Mouse (Mus musculus): Measurements from ENCODE around the gene Bbx. TPM values are rescaled to one million over a fixed set of nuclear protein-coding genes. Genes with fewer than 3 reads are reported as not detected.

Gene Bbx
- polyA plus RNA-seq, 1 experiment from 2014 or later: 41.0 TPM

- Histone ChIP-seq H3K9ac (no peak overlapping the region), H3K36me3 (peaks cover 8% of the 10 kb centered on the region), H3K9me3 (replicated peaks) (no peaks in the 10 kb centered on the region), H3K4me1 (no peaks in the 10 kb centered on the region), H3K27ac (no peak overlapping the region), H3K27me3 (no peaks in the 10 kb centered on the region), H3K4me3 (no peak overlapping the region), H3K4me2 (replicated peaks) (no peak overlapping the region)
- 84% methylated on average over 3 of the region's 3 CpGs for WGBS
- ATAC-seq (ENCODE audit: low FRiP score): no peak
These were observed 227.2 kb downstream of the Bbx start for GRCm38 (mm10) chr16:50204944-50205343.

- Histone ChIP-seq H3K4me1 (no peaks in the 10 kb centered on the region), H3K4me3 (no peak overlapping the region), H3K9ac (no peak overlapping the region), H3K9me3 (replicated peaks) (no peaks in the 10 kb centered on the region), H3K27ac (no peak overlapping the region), H3K36me3 (peaks cover 27% of the 10 kb centered on the region), H3K4me2 (replicated peaks) (no peak overlapping the region), H3K27me3 (no peaks in the 10 kb centered on the region)
- ATAC-seq (ENCODE audit: low FRiP score): no peak
- 82% methylated on average over 7 of the region's 7 CpGs for WGBS
These were observed 230.5 kb downstream of the Bbx start for GRCm38 (mm10) chr16:50201546-50202151.

GRCm38 (mm10) chr16:50200214-50200613 lies 232.0 kb downstream of the Bbx start:
- no peak overlapping the region for H3K4me2 ChIP-seq (replicated peaks)
- H3K4me1 ChIP-seq: no peaks in the 10 kb centered on the region
- WGBS: 91% methylated on average over 15 of the region's 15 CpGs
- H3K27ac ChIP-seq: no peak overlapping the region
- no peaks in the 10 kb centered on the region for H3K9me3 ChIP-seq (replicated peaks)
- no peak overlapping the region for H3K9ac ChIP-seq
- H3K4me3 ChIP-seq: no peak overlapping the region
- H3K27me3 ChIP-seq: no peaks in the 10 kb centered on the region
- ATAC-seq (ENCODE audit: low FRiP score): no peak
- peaks cover 27% of the 10 kb centered on the region for H3K36me3 ChIP-seq

GRCm38 (mm10) chr16:50196118-50196517 lies 236.1 kb downstream of the Bbx start:
- no peaks in the 10 kb centered on the region for H3K9me3 ChIP-seq (replicated peaks)
- ATAC-seq (ENCODE audit: low FRiP score): no peak
- 67% methylated on average over 4 of the region's 4 CpGs for WGBS

GRCm38 (mm10) chr16:50192626-50193025 lies 239.6 kb downstream of the Bbx start:
- Histone ChIP-seq H3K27me3 (no peaks in the 10 kb centered on the region), H3K4me1 (no peaks in the 10 kb centered on the region), H3K4me3 (no peak overlapping the region), H3K9ac (no peak overlapping the region), H3K4me2 (replicated peaks) (no peak overlapping the region), H3K27ac (no peak overlapping the region), H3K36me3 (0 out of 2 replicates have a peak, but pooled peaks cover 11% of the 10 kb centered on the region), H3K9me3 (replicated peaks) (no peaks in the 10 kb centered on the region)
- WGBS: 88% methylated on average over 1 of the region's 1 CpGs
- ATAC-seq (ENCODE audit: low FRiP score): no peak

More at GRCm38 (mm10) chr16:50196118-50196517, 236.1 kb downstream of the Bbx start:
- Histone ChIP-seq H3K4me3 (no peak overlapping the region), H3K9ac (no peak overlapping the region), H3K4me1 (no peaks in the 10 kb centered on the region), H3K36me3 (peaks cover 35% of the 10 kb centered on the region), H3K4me2 (replicated peaks) (no peak overlapping the region), H3K27me3 (no peaks in the 10 kb centered on the region), H3K27ac (no peak overlapping the region)

- Histone ChIP-seq H3K27ac (no peak overlapping the region), H3K9ac (no peak overlapping the region), H3K4me3 (no peak overlapping the region), H3K4me2 (replicated peaks) (no peak overlapping the region), H3K36me3 (0 out of 2 replicates have a peak, but pooled peaks cover 7% of the 10 kb centered on the region), H3K27me3 (no peaks in the 10 kb centered on the region), H3K9me3 (replicated peaks) (no peaks in the 10 kb centered on the region), H3K4me1 (peaks cover 9% of the 10 kb centered on the region; the same call in 1 of the 2 replicates)
- no peak for ATAC-seq (ENCODE audit: low FRiP score)
- WGBS: 71% methylated on average over 6 of the region's 6 CpGs
These were observed 243.1 kb downstream of the Bbx start for GRCm38 (mm10) chr16:50189108-50189507.

GRCm38 (mm10) chr16:50186604-50187003 lies 245.6 kb downstream of the Bbx start:
- Histone ChIP-seq H3K4me3 (no peak overlapping the region), H3K36me3 (no peaks in the 10 kb centered on the region), H3K9ac (no peak overlapping the region), H3K9me3 (replicated peaks) (no peaks in the 10 kb centered on the region), H3K27ac (no peak overlapping the region), H3K4me1 (peaks cover 9% of the 10 kb centered on the region; the same call in 1 of the 2 replicates), H3K4me2 (replicated peaks) (no peak overlapping the region), H3K27me3 (no peaks in the 10 kb centered on the region)
- 80% methylated on average over 6 of the region's 6 CpGs for WGBS
- ATAC-seq (ENCODE audit: low FRiP score): no peak

GRCm38 (mm10) chr16:50185041-50185440 lies 247.1 kb downstream of the Bbx start:
- no peaks in the 10 kb centered on the region for H3K9me3 ChIP-seq (replicated peaks)
- H3K9ac ChIP-seq: no peak overlapping the region
- H3K4me2 ChIP-seq (replicated peaks): no peak overlapping the region
- no peak overlapping the region for H3K4me3 ChIP-seq
- peaks cover 9% of the 10 kb centered on the region; the same call in 1 of the 2 replicates for H3K4me1 ChIP-seq
- H3K36me3 ChIP-seq: no peaks in the 10 kb centered on the region
- WGBS: 11% methylated on average over 5 of the region's 5 CpGs
- peak; percentile 56; the same call in 1 of the 2 replicates for ATAC-seq (ENCODE audit: low FRiP score)
- no peaks in the 10 kb centered on the region for H3K27me3 ChIP-seq
- H3K27ac ChIP-seq: no peak overlapping the region

- ATAC-seq (ENCODE audit: low FRiP score): no peak
- no peaks in the 10 kb centered on the region for H3K36me3 ChIP-seq
These were observed 249.2 kb downstream of the Bbx start for GRCm38 (mm10) chr16:50182988-50183387.

GRCm38 (mm10) chr16:50182561-50182960 lies 249.6 kb downstream of the Bbx start:
- Histone ChIP-seq H3K9ac (no peak overlapping the region), H3K9me3 (replicated peaks) (no peaks in the 10 kb centered on the region), H3K4me2 (replicated peaks) (no peak overlapping the region), H3K36me3 (no peaks in the 10 kb centered on the region), H3K27ac (no peak overlapping the region), H3K27me3 (no peaks in the 10 kb centered on the region), H3K4me1 (peaks cover 9% of the 10 kb centered on the region; the same call in 1 of the 2 replicates), H3K4me3 (no peak overlapping the region)
- ATAC-seq (ENCODE audit: low FRiP score): no peak
- WGBS: 85% methylated on average over 10 of the region's 10 CpGs

More at GRCm38 (mm10) chr16:50182988-50183387, 249.2 kb downstream of the Bbx start:
- 82% methylated on average over 8 of the region's 8 CpGs for WGBS
- Histone ChIP-seq H3K27me3 (no peaks in the 10 kb centered on the region), H3K4me3 (no peak overlapping the region), H3K9me3 (replicated peaks) (no peaks in the 10 kb centered on the region), H3K9ac (no peak overlapping the region), H3K4me2 (replicated peaks) (no peak overlapping the region), H3K27ac (no peak overlapping the region), H3K4me1 (peaks cover 9% of the 10 kb centered on the region; the same call in 1 of the 2 replicates)

GRCm38 (mm10) chr16:50172760-50173159 lies 259.4 kb downstream of the Bbx start:
- Histone ChIP-seq H3K9me3 (replicated peaks) (no peaks in the 10 kb centered on the region), H3K27me3 (no peaks in the 10 kb centered on the region), H3K27ac (no peak overlapping the region), H3K4me1 (peaks cover 2% of the 10 kb centered on the region; the same call in 1 of the 2 replicates), H3K4me3 (no peak overlapping the region), H3K9ac (no peak overlapping the region), H3K4me2 (replicated peaks) (no peak overlapping the region), H3K36me3 (no peaks in the 10 kb centered on the region)
- WGBS: 50% methylated on average over 7 of the region's 7 CpGs
- ATAC-seq (ENCODE audit: low FRiP score): no peak

- no peak overlapping the region for H3K9ac ChIP-seq
- no peak for ATAC-seq (ENCODE audit: low FRiP score)
- no peaks in the 10 kb centered on the region for H3K36me3 ChIP-seq
- H3K4me1 ChIP-seq: peaks cover 2% of the 10 kb centered on the region; the same call in 1 of the 2 replicates
- no peaks in the 10 kb centered on the region for H3K9me3 ChIP-seq (replicated peaks)
- WGBS: 88% methylated on average over 5 of the region's 5 CpGs
- H3K4me3 ChIP-seq: no peak overlapping the region
- no peaks in the 10 kb centered on the region for H3K27me3 ChIP-seq
- H3K27ac ChIP-seq: no peak overlapping the region
- H3K4me2 ChIP-seq (replicated peaks): no peak overlapping the region
These were observed 261.4 kb downstream of the Bbx start for GRCm38 (mm10) chr16:50170812-50171211.

GRCm38 (mm10) chr16:50167983-50168299 lies 264.2 kb downstream of the Bbx start:
- Histone ChIP-seq H3K27me3 (no peaks in the 10 kb centered on the region), H3K27ac (no peak overlapping the region)
- no peak for ATAC-seq (ENCODE audit: low FRiP score)

More at GRCm38 (mm10) chr16:50167983-50168299, 264.2 kb downstream of the Bbx start:
- H3K36me3 ChIP-seq: no peaks in the 10 kb centered on the region
- peaks cover 5% of the 10 kb centered on the region; the same call in 1 of the 2 replicates for H3K4me1 ChIP-seq
- no peak overlapping the region for H3K4me2 ChIP-seq (replicated peaks)
- no peaks in the 10 kb centered on the region for H3K9me3 ChIP-seq (replicated peaks)
- no peak overlapping the region for H3K4me3 ChIP-seq
- H3K9ac ChIP-seq: no peak overlapping the region
- WGBS: 83% methylated on average over 10 of the region's 10 CpGs

All from hindbrain, embryonic 12.5 days (tissue).